Mouse (Mus musculus) T-cell, adult 66 days (primary cell): ENCODE measurements around the gene Jade2. TPM values are rescaled to one million over a fixed set of nuclear protein-coding genes. Genes with fewer than 3 reads are reported as not detected.

ENCODE experiments used
- total RNA-seq, 2 experiments: library from RNA; stranded (reverse); gene quantifications; 3 replicates in 1 of 2; 4 replicates in 1 of 2; pipeline ENCODE4 v1.2.4; 2023

Gene Jade2
- 10 to 100 TPM; 72.6 to 74.2 TPM for total RNA-seq

GRCm38 (mm10) chr11:51857081-51857671 is at the start of gene Jade2:
Gene Jade2 (minus strand): TSS chr11:51857653.

Other genes with a start within 250 kb of the Jade2 start
- 10 to 100 TPM; 56.3 to 62.5 TPM for gene Nhp2, start 237.9 kb downstream of the Jade2 start, total RNA-seq
- gene Rmnd5b, start 221.8 kb downstream of the Jade2 start, total RNA-seq = 10 to 100 TPM; 57.2 to 69.0 TPM
- gene N4bp3, start 206.8 kb downstream of the Jade2 start, total RNA-seq = 1 to 10 TPM; 7.7 to 9.2 TPM
- gene D930048N14Rik, start 206.7 kb downstream of the Jade2 start, total RNA-seq = 1 to 10 TPM; 2.1 to 2.2 TPM
- gene 0610009B22Rik, start 168.8 kb downstream of the Jade2 start, total RNA-seq = 1 to 10 TPM; 4.2 to 6.2 TPM
- 10 to 100 TPM; 51.7 to 57.2 TPM for gene Sec24a, start 94.0 kb downstream of the Jade2 start, total RNA-seq
- 10 to 100 TPM; 32.1 to 36.7 TPM for gene Sar1b, start 94.0 kb downstream of the Jade2 start, total RNA-seq
- 10 to 100 TPM; 52.7 to 53.4 TPM for gene Cdkn2aipnl, start 110.0 kb upstream of the Jade2 start, total RNA-seq
- gene Ube2b, start 143.1 kb upstream of the Jade2 start, total RNA-seq = 100 to 1,000 TPM; 173 to 209 TPM
- gene Cdkl3, start 146.6 kb upstream of the Jade2 start, total RNA-seq = 1 to 10 TPM; 3.2 to 4.7 TPM
- gene Ppp2ca, start 241.0 kb upstream of the Jade2 start, total RNA-seq = 100 to 1,000 TPM; 114 to 124 TPM